Mouse (Mus musculus): ENCODE results near the gene Cspg5. TPM values are rescaled to one million over a fixed set of nuclear protein-coding genes. Genes with fewer than 3 reads are reported as not detected.

The Cspg5 gene
- polyA plus RNA-seq, 1 experiment from 2014 or later: 2.0 TPM

GRCm38 (mm10) chr9:110255407-110256019 lies 11.9 kb downstream of the Cspg5 start:
- no peak overlapping the region for H3K27ac ChIP-seq
- no peaks in the 10 kb centered on the region for H3K36me3 ChIP-seq
- ATAC-seq (replicated peaks; ENCODE audit: insufficient number of reproducible peaks, insufficient read depth, low FRiP score, low read depth): no peak
- no peak overlapping the region for H3K4me2 ChIP-seq
- no peaks in the 10 kb centered on the region for H3K4me1 ChIP-seq (replicated peaks)
- H3K9ac ChIP-seq: no peak overlapping the region
- H3K9me3 ChIP-seq (replicated peaks): no peaks in the 10 kb centered on the region
- 72% methylated on average over 15 of the region's 15 CpGs for WGBS
- no peaks in the 10 kb centered on the region for H3K27me3 ChIP-seq
- H3K4me3 ChIP-seq: no peak overlapping the region

- no peak overlapping the region for H3K27ac ChIP-seq
- H3K36me3 ChIP-seq: no peaks in the 10 kb centered on the region
- no peak for ATAC-seq (replicated peaks; ENCODE audit: insufficient number of reproducible peaks, insufficient read depth, low FRiP score, low read depth)
- WGBS: 65% methylated on average over 6 of the region's 6 CpGs
- H3K9ac ChIP-seq: no peak overlapping the region
- no peak overlapping the region for H3K4me2 ChIP-seq
- no peaks in the 10 kb centered on the region for H3K9me3 ChIP-seq (replicated peaks)
- no peaks in the 10 kb centered on the region for H3K27me3 ChIP-seq
- H3K4me1 ChIP-seq (replicated peaks): no peaks in the 10 kb centered on the region
- no peak overlapping the region for H3K4me3 ChIP-seq
Observed at GRCm38 (mm10) chr9:110258646-110259045, 15.1 kb downstream of the Cspg5 start.

- no peak overlapping the region for H3K4me3 ChIP-seq
Observed at GRCm38 (mm10) chr9:110259118-110259517, 15.5 kb downstream of the Cspg5 start.

GRCm38 (mm10) chr9:110263181-110263580 lies 19.6 kb downstream of the Cspg5 start:
- 88% methylated on average over 8 of the region's 8 CpGs for WGBS
- Histone ChIP-seq H3K36me3 (no peaks in the 10 kb centered on the region), H3K9me3 (replicated peaks) (no peaks in the 10 kb centered on the region), H3K4me3 (no peak overlapping the region), H3K4me1 (replicated peaks) (no peaks in the 10 kb centered on the region), H3K4me2 (no peak overlapping the region), H3K27ac (no peak overlapping the region), H3K27me3 (no peaks in the 10 kb centered on the region), H3K9ac (no peak overlapping the region)
- no peak for ATAC-seq (replicated peaks; ENCODE audit: insufficient number of reproducible peaks, insufficient read depth, low FRiP score, low read depth)

More at GRCm38 (mm10) chr9:110259118-110259517, 15.5 kb downstream of the Cspg5 start:
- H3K9ac ChIP-seq: no peak overlapping the region
- no peak overlapping the region for H3K4me2 ChIP-seq
- no peaks in the 10 kb centered on the region for H3K36me3 ChIP-seq
- H3K9me3 ChIP-seq (replicated peaks): no peaks in the 10 kb centered on the region
- no peaks in the 10 kb centered on the region for H3K4me1 ChIP-seq (replicated peaks)
- 72% methylated on average over 3 of the region's 3 CpGs for WGBS
- no peaks in the 10 kb centered on the region for H3K27me3 ChIP-seq
- no peak overlapping the region for H3K27ac ChIP-seq
- ATAC-seq (replicated peaks; ENCODE audit: insufficient number of reproducible peaks, insufficient read depth, low FRiP score, low read depth): no peak

GRCm38 (mm10) chr9:110264991-110265390 lies 21.4 kb downstream of the Cspg5 start:
- no peak overlapping the region for H3K27ac ChIP-seq
- H3K9me3 ChIP-seq (replicated peaks): no peaks in the 10 kb centered on the region
- no peaks in the 10 kb centered on the region for H3K36me3 ChIP-seq
- WGBS: 82% methylated on average over 9 of the region's 9 CpGs
- H3K9ac ChIP-seq: no peak overlapping the region
- H3K27me3 ChIP-seq: no peaks in the 10 kb centered on the region
- H3K4me3 ChIP-seq: no peak overlapping the region
- no peaks in the 10 kb centered on the region for H3K4me1 ChIP-seq (replicated peaks)
- no peak for ATAC-seq (replicated peaks; ENCODE audit: insufficient number of reproducible peaks, insufficient read depth, low FRiP score, low read depth)
- no peak overlapping the region for H3K4me2 ChIP-seq

GRCm38 (mm10) chr9:110268416-110268815 lies 24.8 kb downstream of the Cspg5 start:
- 93% methylated on average over 10 of the region's 10 CpGs for WGBS
- no peaks in the 10 kb centered on the region for H3K27me3 ChIP-seq
- H3K36me3 ChIP-seq: no peaks in the 10 kb centered on the region
- no peak overlapping the region for H3K4me2 ChIP-seq
- no peaks in the 10 kb centered on the region for H3K9me3 ChIP-seq (replicated peaks)
- no peaks in the 10 kb centered on the region for H3K4me1 ChIP-seq (replicated peaks)
- H3K9ac ChIP-seq: no peak overlapping the region
- ATAC-seq (replicated peaks; ENCODE audit: insufficient number of reproducible peaks, insufficient read depth, low FRiP score, low read depth): no peak
- H3K4me3 ChIP-seq: no peak overlapping the region
- no peak overlapping the region for H3K27ac ChIP-seq

- 85% methylated on average over 3 of the region's 3 CpGs for WGBS
- no peaks in the 10 kb centered on the region for H3K4me1 ChIP-seq (replicated peaks)
- no peak overlapping the region for H3K4me3 ChIP-seq
- H3K36me3 ChIP-seq: no peaks in the 10 kb centered on the region
- no peak overlapping the region for H3K4me2 ChIP-seq
- no peak for ATAC-seq (replicated peaks; ENCODE audit: insufficient number of reproducible peaks, insufficient read depth, low FRiP score, low read depth)
- H3K27ac ChIP-seq: no peak overlapping the region
- H3K9ac ChIP-seq: no peak overlapping the region
- no peaks in the 10 kb centered on the region for H3K27me3 ChIP-seq
- no peaks in the 10 kb centered on the region for H3K9me3 ChIP-seq (replicated peaks)
Observed at GRCm38 (mm10) chr9:110272330-110272729, 28.7 kb downstream of the Cspg5 start.

- H3K36me3 ChIP-seq: no peaks in the 10 kb centered on the region
- H3K9me3 ChIP-seq (replicated peaks): no peaks in the 10 kb centered on the region
- no peak for ATAC-seq (replicated peaks; ENCODE audit: insufficient number of reproducible peaks, insufficient read depth, low FRiP score, low read depth)
- no peak overlapping the region for H3K4me2 ChIP-seq
- no peaks in the 10 kb centered on the region for H3K27me3 ChIP-seq
- H3K4me1 ChIP-seq (replicated peaks): no peaks in the 10 kb centered on the region
- H3K27ac ChIP-seq: no peak overlapping the region
- H3K4me3 ChIP-seq: no peak overlapping the region
- WGBS: 59% methylated on average over 4 of the region's 4 CpGs
- H3K9ac ChIP-seq: no peak overlapping the region
Observed at GRCm38 (mm10) chr9:110273507-110273906, 29.9 kb downstream of the Cspg5 start.

- 69% methylated on average over 5 of the region's 5 CpGs for WGBS
- no peak overlapping the region for H3K9ac ChIP-seq
Observed at GRCm38 (mm10) chr9:110275882-110276281, 32.3 kb downstream of the Cspg5 start.

GRCm38 (mm10) chr9:110277431-110277881 lies 33.9 kb downstream of the Cspg5 start:
- 48% methylated on average over 8 of the region's 8 CpGs for WGBS
- H3K36me3 ChIP-seq: no peaks in the 10 kb centered on the region
- no peak overlapping the region for H3K4me3 ChIP-seq
- no peaks in the 10 kb centered on the region for H3K9me3 ChIP-seq (replicated peaks)
- H3K27me3 ChIP-seq: no peaks in the 10 kb centered on the region
- ATAC-seq (replicated peaks; ENCODE audit: insufficient number of reproducible peaks, insufficient read depth, low FRiP score, low read depth): no peak
- no peak overlapping the region for H3K9ac ChIP-seq
- no peak overlapping the region for H3K4me2 ChIP-seq
- H3K4me1 ChIP-seq (replicated peaks): no peaks in the 10 kb centered on the region
- no peak overlapping the region for H3K27ac ChIP-seq

More at GRCm38 (mm10) chr9:110275882-110276281, 32.3 kb downstream of the Cspg5 start:
- ATAC-seq (replicated peaks; ENCODE audit: insufficient number of reproducible peaks, insufficient read depth, low FRiP score, low read depth): no peak
- H3K27ac ChIP-seq: no peak overlapping the region
- H3K4me1 ChIP-seq (replicated peaks): no peaks in the 10 kb centered on the region
- H3K4me2 ChIP-seq: no peak overlapping the region
- no peaks in the 10 kb centered on the region for H3K9me3 ChIP-seq (replicated peaks)
- H3K27me3 ChIP-seq: no peaks in the 10 kb centered on the region
- no peaks in the 10 kb centered on the region for H3K36me3 ChIP-seq
- H3K4me3 ChIP-seq: no peak overlapping the region

GRCm38 (mm10) chr9:110284075-110284697 lies 40.6 kb downstream of the Cspg5 start:
- Histone ChIP-seq H3K9me3 (replicated peaks) (no peaks in the 10 kb centered on the region), H3K4me3 (no peak overlapping the region), H3K4me2 (no peak overlapping the region), H3K4me1 (replicated peaks) (no peaks in the 10 kb centered on the region), H3K9ac (no peak overlapping the region), H3K36me3 (no peaks in the 10 kb centered on the region), H3K27me3 (no peaks in the 10 kb centered on the region), H3K27ac (no peak overlapping the region)
- no peak for ATAC-seq (replicated peaks; ENCODE audit: insufficient number of reproducible peaks, insufficient read depth, low FRiP score, low read depth)
- WGBS: 90% methylated on average over 10 of the region's 10 CpGs
